Mouse (Mus musculus) adrenal gland, postnatal 36 days (tissue): Measurements from ENCODE around the gene Pak3. TPM values are rescaled to one million over a fixed set of nuclear protein-coding genes. Genes with fewer than 3 reads are reported as not detected.
"Not testable (repeated sequence)": the region's sequence is repeated elsewhere in the genome, so short reads cannot be mapped to it uniquely, and the experiment has no call there.

Experiments
- DNase-seq, 2 experiments: peaks; one replicate each; pipeline ENCODE4 v3.0.0; 2021; ENCODE audit warnings: mixed read lengths in 1 of 2
- long read RNA-seq, 2 experiments: library from polyadenylated mRNA; stranded (forward); transcript quantifications; one replicate each; pipeline ENCODE4 v2.0.0; 2021; ENCODE audit warnings: borderline sequencing depth in 2 of 2
- total RNA-seq, 2 experiments: library from RNA; stranded (reverse); gene quantifications; 2 replicates each; pipeline ENCODE4 v1.2.3; 2021

The Pak3 gene
- total RNA-seq, result 10 to 100 TPM; 19.6 to 35.2 TPM
- long read RNA-seq, experiment 1, partial matches to known transcripts, result 2 of 15 reads
- long read RNA-seq, experiment 1, other reads (novel, unspliced or antisense), result 13 of 15 reads
- long read RNA-seq, experiment 2, partial matches to known transcripts, result 0 of 3 reads
- long read RNA-seq, experiment 2, other reads (novel, unspliced or antisense), result 3 of 3 reads

- DNase-seq, result peak in 1 of 2 experiments; percentile 3
These were observed at the start of gene Pak3 for GRCm38 (mm10) chrX:143518168-143518901. Pak3 (plus strand) TSS chrX:143518591.

GRCm38 (mm10) chrX:143482866-143483265 lies 35.5 kb upstream of the Pak3 start:
- DNase-seq, result peak; percentile 69 to 95

DNA sequence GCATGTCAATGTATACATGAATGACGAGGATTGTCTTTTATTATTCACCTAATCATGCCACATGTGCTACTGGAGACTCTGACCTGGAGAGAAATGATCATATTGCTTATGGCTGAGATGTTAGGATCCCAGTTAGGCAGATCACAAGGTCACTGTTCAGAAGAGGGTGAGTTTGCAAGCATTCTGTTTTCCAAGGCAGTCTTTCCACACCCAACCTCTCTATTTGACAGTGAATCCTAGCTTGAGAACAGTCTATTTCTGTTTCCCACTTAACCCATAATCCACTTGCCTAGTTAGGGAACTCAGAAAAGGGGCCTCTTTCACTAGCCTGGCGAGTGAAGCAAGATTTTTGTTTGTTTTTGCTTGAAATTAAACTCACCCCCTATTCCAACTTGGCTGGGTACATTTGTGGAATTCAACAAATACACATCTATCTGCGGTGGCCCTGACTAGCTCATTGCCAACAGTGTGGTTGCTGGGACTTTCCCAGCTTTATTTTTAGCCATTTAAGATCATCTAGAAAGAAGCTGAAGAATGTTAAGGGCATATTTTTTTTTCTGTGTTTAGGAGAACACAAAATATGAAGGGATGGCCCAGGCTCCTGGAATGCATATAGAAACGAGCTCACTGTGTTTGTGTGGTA lies 17.2 kb upstream of the Pak3 start:
- DNase-seq, result peak in 1 of 2 experiments; percentile 1

- no peak for DNase-seq
These were observed 16.5 kb upstream of the Pak3 start for GRCm38 (mm10) chrX:143501776-143502365.

GRCm38 (mm10) chrX:143518917-143519316 lies 526 bp downstream of the Pak3 start:
- DNase-seq, result no peak

DNA sequence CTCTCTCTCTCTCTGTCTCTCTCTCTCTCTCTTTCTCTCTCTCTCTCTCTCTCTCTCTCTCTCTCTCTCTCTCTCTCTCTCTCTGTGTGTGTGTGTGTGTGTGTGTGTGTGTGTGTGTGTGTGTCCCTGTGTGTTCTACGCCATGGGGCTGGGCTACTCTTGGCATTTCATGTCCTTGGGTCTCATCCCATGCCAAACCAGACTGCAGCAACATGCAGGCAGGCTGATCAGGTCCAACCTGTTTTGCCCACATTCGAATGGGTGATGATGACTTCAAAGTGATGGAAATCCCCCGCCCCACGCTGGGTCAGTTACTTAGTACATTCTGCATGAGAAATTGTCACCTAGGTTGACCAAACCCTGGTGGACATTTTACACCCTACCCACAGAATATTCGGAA lies 1.1 kb downstream of the Pak3 start:
- not testable (repeated sequence) for DNase-seq

GRCm38 (mm10) chrX:143520195-143520594 lies 1.8 kb downstream of the Pak3 start:
- DNase-seq, result no peak

DNA sequence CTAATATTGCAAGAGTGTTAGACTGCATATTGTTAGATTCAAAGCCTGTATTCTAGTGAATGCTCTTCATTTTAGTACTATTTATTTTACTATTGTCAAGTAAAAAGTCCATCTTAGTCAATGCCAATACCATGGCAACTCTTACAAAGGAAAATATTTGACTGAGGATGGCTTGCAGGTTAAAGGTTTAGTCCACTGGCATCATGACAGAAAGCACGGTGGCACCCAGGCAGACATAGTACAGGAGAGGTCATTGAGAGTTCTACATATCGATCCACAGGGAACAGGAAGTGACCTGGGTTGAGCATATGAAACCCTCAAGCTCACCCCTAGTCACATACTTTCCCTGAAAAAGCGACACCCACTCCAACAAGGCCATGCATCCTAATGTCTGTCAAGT lies 13.9 kb downstream of the Pak3 start:
- DNase-seq, result no peak

- no peak for DNase-seq
These were observed 15.2 kb downstream of the Pak3 start for GRCm38 (mm10) chrX:143533574-143533973.

DNA sequence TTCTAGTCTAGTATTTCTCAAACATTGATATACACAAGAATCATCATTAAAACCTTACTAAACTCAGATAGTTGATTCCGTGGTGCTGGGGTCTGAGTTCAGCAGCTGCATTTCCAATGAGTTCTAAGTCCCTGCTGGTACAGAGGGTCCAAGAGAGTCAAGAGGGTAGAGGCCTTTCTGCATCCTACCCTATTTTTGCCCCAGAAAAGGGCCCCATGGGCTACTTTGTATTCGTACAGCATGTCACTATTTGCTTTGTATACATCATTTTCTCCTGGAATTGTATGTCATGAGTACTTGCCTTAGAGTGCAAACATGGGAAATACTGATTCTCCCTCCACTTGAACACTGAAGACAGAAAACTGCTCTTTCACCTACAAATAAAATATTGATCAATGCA lies 24.4 kb downstream of the Pak3 start:
- no peak for DNase-seq

DNA sequence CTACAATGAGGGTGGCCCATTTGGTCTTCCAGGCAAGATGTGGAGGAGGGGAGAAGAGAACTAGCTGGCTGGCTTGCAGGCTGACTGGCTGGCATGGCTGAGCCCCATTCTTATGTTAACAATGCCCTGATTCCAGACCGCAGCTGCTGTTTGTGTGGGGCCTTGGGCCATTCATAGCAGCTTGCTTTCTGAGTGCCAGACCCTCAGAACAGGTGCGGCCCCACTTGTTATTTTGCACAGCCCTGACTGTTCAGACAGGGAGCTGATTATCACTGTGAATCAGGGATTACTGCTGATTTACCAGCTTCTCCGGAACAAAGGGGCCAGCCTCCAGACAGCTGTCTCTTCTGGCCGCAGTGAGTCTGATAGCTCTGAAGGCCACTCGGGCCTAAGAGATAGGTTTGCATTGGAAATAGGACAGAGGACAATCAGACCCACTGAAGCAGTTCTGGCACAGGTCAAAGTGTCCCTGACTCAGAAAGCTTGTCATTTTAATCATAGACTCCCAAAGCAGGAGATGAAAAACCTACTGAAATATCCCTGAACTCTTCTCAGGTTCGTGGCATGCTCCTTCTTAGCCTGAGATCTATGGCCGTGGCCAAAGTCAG lies 24.9 kb downstream of the Pak3 start:
- DNase-seq, result peak; percentile 30 to 35

DNA sequence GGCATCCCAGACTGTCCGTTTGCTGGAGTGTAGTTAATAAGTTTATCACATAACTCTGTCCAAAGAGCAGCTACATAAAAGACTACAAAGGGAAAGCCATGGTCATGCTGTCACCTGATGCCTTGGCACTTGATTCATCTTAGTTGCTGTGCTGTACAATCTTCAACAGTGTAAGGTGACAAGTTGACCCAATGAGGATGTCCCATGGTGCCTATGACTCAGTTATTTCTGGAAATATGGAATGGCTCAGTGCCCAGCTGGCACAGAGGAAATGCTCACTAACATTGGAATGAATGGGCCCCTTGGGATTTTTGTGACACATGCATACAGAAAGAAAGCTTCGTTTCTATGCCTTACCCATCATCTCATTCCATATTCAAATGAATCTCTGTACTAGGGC lies 55.3 kb downstream of the Pak3 start:
- DNase-seq, result no peak

DNA sequence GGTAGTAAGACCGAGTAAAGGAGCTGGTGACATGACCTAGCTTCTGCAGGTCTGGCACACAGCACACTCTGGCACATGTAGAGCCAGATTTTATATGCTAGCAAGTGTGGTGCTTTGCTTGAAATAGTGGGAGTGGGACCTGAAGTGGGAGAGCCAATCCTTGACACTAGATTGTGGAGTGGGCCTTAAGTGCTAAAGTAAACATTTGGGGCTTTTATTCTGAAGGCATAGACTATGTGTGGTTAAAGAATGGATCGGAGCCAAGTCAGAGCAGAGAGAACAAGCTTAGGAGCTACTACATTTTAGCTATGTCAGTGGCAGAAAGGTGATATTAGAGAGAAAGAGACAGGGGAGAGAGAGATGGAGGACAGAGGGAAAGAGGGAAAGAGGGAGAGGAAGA lies 61.5 kb downstream of the Pak3 start:
- DNase-seq, result no peak

GRCm38 (mm10) chrX:143580458-143580959 lies 62.1 kb downstream of the Pak3 start:
- DNase-seq, result no peak

- DNase-seq, result no peak
These were observed 88.6 kb downstream of the Pak3 start for GRCm38 (mm10) chrX:143606877-143607449.

GRCm38 (mm10) chrX:143618734-143619133 lies 100.3 kb downstream of the Pak3 start:
- no peak for DNase-seq

DNA sequence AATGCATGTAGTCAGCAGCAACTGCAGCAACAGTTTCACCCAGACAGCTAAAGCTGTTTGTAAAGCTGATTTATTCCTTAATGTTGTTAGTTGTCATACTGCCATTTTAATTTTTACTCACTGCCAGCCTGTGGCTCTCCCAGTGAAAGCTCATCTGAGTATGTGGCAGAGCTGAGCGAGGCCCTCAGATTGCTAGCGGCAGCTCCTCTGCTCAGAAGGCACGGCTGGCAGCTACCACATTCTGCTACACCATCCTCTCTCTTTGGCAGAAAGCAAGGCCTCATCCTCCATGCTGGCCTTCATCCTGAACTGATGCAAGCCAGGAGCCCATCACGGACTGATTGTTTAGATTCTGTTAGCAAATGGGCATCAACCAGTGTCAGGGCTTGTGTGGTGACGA lies 109.4 kb downstream of the Pak3 start:
- no peak for DNase-seq

GRCm38 (mm10) chrX:143643936-143644335 lies 125.5 kb downstream of the Pak3 start:
- no peak for DNase-seq

GRCm38 (mm10) chrX:143644807-143645206 lies 126.4 kb downstream of the Pak3 start:
- no peak for DNase-seq

DNA sequence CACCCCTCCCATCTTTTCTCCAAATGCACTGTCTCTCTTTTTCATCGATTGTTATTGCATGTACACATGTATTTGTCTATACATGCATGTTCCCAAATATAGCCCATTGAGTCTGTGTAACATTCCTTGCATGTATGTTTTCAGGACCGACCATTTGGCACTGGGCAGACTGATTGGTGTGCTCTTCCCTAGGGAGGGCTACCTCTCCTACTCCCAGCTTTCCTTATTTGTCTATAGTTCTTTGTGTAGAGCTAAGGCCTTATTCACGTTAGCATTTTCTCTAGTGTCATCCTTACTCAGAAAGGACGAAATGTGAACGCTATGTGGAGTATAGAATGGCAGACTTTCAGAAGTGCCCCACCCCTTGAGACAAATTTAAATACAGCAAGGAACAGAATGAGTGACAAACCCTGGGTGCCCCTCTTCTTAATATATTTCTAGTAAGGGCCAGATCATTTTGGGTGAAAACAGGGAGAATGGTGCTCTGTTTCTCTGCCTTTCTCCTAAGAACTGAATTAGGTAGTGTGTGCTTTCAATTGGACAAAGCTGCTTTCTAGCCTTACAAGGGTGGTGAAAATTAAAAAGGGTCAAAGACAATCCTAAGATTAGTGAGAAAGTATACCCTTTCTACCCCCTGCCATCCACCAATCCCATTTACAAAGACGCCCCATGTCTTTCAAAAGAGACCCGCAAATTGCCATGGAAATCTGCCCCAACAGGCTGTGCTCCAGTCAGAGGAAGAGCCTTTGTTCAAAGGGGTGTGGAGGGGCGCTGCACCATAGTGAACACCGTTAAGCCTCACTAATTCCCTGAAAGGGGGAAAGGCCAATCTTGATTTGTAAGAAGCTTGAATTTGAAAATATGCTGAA lies 136.2 kb downstream of the Pak3 start:
- no peak for DNase-seq

- no peak for DNase-seq
These were observed 136.7 kb downstream of the Pak3 start for GRCm38 (mm10) chrX:143655177-143655492.
